Mouse (Mus musculus) adipocyte (in vitro differentiated cells): ENCODE results near the gene Tmem269.

Source experiments
- DNase-seq: peaks from one replicate; pipeline ENCODE4 v3.0.0-alpha.2; 2016; ENCODE audit warnings: low spot score

Tmem269 gene

DNA sequence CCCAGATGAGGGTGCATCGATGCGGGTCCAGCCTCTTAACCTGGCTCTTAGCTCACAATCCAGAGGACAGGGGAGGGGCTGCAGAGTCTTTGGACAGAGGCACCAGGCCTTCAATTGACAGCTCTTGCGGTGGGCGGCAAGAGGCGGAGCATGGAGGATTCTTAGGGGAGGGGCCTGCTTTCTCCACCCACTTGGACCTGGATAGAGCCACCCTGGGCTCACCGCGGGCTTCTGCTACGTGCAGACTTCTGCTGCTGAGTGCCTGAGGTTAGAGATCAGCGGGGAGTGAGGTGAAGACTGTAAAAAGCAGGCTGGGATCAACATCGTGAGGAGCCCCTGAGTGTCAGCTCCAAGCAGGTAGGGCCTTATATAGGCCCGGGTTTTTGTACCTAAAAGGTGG, at the start of gene Tmem269:
Gene Tmem269, minus strand, starts transcription at position 49 of the 400 bp plus-strand sequence.
- no peak for DNase-seq

DNA sequence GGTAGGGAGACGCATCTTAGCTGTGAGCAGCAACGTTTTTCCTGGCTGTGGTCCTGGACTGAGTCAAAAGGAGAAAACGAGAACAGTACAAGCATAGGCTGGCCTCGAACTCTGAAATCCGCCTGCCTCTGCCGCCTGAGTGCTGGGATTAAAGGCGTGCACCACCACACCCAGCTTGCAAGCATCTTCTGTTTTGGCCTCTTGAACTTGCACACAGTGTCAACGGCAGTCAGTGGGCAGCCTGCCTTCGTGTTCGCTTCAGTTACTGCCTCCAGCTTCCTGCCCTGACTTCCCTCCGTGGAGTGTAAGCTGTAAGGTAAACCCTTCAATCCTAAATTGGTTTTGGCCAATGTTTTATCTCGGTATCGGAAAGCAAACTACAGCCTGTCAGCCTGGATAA, 48.6 kb upstream of the Tmem269 start:
- DNase-seq: no peak

DNA sequence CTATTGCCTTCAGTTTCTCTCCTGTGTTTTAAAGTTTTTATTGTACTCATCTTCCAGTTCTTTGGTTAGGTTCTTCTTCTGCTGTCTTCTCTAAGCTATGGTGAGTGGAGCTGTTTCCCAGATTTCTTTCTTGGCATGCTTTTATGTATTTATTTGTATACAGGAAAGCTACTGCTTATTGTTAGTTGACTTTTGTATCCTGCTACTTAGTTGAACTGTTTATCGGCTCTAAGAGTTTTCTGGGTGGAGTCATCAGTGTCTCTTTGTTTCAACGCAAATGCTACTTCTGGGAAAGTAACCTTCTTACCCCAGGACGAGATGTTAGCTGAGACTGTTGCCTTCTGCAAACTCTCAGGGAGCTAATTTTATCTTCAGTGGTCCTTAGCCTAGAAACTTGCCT, 45.4 kb upstream of the Tmem269 start:
- DNase-seq: no peak

DNA sequence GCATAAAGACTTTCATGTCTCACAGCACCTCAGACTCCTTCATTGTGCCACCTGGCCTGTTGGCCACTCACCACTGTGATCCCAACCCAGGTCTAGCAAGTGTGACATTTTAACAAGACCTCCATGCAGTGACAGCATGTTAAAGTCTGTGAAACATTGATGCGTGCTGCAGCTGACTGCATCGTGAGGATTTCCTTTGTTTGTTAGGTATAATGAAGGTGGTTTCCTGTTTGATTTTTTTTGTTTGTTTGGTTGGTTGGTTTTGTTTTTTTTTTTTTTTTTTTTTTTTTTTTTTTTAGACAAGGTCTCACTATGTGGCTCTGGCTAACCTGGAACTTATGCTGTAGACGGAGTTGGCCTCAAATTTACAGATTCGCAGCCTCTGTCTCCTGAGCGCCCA, 44.5 kb upstream of the Tmem269 start:
- DNase-seq: no peak

DNA sequence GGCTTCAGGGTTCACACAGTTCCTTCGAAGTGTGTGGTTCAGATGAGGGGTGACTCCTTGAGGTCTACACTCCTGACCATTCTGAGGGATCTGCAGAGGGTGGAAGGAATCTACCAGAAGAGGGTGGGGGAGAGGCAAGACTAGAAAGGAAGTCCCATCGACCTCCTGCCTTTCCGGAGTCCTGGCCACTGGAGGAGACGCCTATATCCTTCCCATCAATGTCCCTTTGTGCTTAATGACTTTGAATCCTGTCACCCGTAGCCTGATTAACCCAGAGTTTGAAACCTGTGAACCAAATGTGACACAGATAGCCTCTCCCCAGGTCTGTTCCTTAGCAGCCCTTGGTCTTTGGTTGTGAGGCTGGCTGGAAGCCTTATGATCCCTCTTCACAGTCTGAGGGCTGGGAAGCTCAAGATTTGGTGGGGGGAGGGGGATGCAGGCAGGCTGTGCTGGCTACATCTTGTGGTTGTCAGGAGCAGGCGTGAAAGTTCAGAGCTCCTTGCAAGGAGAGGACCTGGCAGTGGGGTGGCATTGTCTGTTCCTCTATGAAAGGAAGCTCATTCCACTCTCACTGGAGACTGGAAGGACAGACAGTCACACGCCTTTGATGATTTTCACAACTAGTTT, 43.2 kb upstream of the Tmem269 start:
- DNase-seq: no peak

DNA sequence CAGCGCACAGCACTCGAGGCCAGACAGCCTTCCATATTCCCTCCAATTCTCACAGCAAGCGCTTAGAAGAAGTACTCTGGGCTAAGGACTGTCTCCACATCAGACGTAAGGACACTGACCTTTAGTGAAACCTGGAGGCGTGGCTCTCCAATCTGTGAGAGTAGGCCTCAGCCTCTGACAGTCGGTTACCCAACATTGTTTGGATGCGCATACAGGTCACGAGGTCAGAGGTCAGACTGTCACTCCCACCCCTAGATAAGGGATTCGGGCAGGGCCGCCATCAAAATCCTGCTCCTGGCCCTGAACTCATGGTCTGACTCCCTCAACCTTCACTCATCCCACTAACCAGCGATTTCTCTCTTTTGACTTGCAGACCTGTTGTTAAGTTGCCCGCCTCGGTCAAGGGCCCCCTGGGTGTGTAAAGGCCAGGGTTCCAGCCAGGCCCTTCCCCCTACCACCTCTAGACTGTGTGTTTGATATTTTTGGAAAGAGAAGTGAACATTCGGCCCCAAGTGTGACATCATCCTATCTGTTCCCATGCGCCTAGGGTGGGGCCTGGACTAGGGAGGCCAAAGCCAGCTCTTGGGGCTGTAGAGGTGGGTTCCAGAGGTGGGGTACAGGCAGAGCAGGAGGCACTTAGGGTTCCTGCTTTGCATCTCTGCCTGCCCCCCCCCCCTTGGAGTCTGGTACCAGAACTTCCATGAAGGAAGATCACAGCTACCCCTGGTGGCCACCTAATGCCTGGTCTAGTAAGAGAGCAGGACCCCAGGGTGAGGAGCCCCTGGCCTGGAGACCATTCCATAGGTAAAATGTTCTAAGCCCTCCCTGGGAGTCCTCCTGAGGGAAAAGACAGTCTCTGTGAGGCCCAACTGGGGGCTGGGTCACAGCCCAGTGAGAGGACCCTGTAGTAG, 41.6 kb upstream of the Tmem269 start:
- DNase-seq: no peak

DNA sequence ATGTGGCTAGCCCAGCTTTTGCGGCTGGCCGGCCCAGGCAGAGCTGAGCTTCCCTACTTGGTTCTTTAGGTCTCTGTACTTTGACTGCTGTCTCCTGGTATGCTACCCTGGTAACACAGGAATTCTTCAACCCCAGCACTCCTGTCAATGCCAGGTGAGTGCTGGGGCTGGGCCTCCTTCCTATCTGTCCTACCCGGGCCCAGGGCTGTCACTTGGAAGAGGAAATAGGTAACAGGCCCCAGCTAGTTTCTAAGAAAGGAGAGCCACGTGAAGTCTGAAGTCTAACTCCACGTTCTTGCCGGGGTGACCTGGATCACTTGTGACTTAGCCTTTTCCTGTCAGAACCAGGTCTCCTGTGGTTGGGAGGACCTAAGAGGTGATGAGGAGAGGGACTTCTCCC, 39.1 kb upstream of the Tmem269 start:
- no peak for DNase-seq

DNA sequence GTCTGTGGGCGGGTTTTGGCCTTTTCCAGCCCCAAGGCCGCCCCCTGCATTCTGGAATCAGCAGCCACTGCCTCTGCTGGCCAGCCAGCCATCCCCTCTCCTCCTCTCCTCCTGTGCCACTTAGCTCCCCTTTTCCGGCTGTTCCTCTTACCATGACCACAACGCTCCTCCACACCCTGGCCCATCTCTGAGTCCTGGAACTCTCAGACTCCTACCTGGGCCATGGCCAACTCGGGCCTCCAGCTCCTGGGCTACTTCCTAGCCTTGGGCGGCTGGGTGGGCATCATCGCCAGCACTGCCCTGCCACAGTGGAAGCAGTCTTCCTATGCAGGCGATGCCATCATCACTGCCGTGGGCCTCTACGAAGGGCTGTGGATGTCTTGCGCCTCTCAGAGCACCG, 37.3 kb upstream of the Tmem269 start, which contains the start of gene Cldn19:
Gene Cldn19, plus strand, starts transcription at position 64 of the 400 bp plus-strand sequence.
- no peak for DNase-seq

DNA sequence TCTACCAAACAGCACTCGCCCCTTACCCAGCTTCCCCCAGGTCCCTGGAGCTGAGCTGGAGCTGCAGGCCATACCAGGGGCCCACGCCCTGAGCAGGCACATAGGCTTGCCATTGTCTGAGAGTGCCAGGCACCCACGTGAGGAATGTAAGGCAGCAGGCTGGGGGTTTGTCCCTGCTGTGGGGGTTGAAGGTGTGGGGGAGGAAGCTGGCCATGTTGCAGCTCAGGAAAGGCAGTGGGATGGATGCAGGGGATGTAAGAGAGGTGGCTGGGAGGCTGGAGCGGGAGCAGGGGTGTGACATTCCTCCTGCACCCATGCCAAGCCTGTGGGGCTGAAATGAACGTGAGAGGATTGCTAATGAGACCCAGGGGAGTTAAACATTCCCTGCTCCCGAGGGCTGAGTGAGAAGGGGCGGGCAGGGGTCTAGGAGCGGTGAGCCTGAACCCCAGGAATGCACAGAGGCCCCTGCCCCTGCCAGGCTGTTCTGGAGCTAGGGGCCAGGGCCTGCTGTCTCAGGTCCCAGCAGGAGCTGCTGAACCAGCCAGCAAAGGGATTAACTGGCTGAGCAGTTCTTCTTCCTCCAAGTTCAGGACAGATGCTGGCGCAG, 36.1 kb upstream of the Tmem269 start:
- DNase-seq: no peak

DNA sequence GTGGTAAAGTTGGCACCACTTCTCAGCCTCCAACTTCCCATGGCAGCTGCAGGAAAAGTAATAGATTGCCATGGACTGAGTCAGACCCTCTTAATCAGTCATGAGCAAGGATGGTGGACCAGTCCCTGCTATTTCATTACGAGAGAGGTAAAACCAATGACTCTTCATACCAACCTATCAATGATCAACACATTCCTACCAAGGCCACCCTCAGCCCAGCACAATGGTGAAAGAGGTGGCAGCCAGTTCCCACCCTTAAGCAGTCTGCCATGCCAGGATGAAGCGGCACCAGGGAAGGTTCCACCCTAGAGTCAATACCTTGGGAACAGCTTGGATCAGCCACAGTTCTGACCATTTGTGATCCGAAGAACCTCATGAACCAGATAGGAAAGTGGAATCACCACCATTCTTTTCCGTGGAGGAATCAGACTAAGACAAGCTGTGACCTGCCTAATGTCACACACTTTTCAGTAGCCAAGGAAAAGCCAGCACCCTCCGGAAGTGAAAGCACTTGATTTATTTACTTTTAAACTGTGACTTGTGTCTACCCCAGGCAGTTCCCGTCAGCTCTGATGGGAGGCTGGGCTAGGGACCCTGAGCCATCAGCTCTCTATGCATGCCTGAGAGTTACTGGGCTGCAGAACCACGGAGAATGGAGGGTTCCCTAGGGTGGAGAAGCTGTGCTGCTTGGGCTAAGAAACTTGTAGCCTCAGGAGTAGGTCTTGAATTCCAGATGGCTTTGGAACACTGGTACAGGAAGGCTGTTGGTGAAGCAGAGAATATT, 34.2 kb upstream of the Tmem269 start:
- no peak for DNase-seq

DNA sequence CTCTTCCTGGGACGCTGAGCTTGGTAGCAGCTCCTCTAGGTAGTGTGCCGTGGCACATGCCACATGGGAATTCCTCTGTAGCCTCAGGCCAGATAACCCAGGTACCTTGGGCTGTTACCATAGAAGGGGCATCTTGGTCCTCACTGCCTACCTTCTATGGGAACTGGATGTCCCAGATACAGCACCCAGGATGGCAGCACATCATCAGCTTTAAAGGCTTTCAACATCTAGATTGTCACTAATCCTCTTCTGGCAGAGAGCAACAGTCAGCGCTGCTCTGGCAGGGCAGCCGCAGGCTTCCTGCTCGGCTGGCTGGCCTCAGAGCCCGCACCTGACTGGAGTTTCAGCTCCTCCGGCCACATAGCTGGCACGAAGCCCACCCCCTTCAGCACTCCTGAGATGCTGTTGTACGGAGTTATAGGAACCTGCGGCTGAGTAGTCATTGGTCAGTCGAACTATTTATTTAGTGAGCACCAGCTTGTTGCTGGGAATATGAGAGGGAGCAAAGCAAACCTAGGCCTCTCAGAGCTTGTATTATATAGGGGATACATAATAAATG, 30.5 kb upstream of the Tmem269 start:
- DNase-seq: no peak

DNA sequence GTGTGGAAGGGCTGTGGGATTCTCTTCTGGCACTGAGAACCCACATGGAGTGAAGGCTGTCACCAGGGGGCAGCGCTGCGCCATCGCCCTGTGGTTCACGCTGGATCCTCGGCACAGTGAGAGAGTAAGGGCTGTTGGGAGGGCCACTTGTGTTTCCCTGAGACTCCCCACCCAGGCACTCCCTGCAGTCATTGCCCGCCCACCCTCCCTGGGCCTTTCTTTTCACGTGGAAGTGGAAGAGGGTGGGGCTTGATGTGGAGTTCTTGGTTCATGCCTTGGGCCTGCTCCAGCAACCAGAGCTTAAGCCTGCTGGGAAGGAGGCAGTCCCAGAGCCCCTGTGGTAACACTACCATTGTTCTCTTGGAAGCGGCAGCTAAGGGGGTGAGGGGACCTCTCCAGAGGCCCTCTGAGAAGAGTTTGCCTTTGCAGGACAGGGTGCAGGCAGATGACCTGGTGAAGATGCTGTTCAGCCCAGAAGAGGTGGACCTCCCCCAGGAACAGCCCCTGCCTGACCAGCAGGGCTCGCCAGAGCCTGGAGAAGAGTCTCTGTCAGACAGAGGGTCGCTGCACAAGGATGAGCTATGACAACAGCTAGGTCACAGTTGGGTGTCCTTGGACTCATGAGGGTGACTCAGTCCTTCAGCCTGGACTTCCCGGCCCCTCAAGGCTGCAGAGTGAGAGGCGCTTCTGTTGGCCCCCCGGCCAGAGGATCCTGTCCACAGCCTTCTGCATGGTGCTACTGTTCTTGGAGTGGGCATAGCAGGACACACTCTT, 29.6 kb upstream of the Tmem269 start:
- DNase-seq: peak; percentile 53

DNA sequence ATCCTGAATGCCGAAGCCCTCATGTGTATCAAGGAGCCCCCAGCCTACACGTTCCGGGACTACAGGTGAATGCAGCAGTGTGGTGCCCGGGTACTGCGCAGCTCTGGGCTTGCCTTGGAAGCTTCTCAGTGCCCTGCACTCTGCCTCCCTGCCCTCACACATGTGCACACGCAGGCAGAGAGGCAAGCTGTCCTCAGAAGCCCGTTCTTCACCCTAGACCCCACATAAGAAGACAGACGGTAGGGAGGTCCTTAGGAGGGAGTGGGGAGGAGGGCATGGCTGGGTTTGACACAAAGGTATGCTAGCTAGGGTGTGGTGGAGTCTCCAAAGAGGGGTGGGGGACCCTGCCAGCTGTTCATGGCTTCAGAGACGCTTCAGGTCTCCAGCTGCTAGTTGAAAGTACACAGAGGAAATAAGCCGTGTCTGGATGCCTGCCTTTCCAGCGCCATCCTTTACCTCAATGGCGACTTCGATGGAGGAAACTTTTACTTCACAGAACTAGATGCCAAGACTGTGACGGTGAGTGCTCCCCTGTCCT, 28.7 kb upstream of the Tmem269 start:
- no peak for DNase-seq

DNA sequence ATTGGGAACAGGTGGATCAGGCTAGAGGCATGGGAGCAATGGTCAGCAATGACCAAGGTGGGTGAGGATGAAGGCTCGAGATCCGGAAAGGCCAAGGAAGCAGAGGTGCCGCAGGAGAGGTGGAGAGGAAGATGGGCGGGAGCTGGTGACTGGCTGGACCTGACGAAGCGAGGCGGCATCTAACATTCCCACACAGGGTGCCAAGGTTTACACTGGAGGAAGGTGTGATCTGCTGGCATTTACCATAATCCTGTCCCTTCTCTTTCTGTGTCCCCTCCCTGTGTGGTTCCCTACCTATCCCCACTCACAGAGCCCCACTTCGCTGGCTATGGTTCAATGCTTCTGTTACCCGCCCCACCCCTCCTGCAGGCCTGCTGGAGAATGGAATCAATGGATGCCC, 27.9 kb upstream of the Tmem269 start:
- no peak for DNase-seq

DNA sequence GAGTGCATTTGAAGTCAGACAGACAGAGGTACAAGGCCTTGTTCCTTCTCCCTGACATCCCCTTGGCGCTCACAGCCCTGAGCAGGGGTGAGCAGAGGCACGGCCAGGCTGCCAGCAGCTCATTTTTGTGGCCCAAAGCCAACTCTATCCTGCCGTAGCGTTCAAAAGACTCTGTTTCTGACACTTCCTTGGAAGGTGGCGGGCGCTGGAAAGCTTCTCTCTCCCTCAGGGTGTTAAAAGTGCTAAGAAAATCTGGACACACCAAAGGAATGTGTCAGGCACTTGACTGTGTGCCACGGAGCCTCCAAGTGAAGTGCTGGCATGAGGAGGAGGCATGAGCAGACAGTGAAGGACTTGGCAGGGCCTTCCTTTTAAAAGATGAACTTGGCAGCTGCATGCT, 27.5 kb upstream of the Tmem269 start:
- DNase-seq: peak; percentile 60

DNA sequence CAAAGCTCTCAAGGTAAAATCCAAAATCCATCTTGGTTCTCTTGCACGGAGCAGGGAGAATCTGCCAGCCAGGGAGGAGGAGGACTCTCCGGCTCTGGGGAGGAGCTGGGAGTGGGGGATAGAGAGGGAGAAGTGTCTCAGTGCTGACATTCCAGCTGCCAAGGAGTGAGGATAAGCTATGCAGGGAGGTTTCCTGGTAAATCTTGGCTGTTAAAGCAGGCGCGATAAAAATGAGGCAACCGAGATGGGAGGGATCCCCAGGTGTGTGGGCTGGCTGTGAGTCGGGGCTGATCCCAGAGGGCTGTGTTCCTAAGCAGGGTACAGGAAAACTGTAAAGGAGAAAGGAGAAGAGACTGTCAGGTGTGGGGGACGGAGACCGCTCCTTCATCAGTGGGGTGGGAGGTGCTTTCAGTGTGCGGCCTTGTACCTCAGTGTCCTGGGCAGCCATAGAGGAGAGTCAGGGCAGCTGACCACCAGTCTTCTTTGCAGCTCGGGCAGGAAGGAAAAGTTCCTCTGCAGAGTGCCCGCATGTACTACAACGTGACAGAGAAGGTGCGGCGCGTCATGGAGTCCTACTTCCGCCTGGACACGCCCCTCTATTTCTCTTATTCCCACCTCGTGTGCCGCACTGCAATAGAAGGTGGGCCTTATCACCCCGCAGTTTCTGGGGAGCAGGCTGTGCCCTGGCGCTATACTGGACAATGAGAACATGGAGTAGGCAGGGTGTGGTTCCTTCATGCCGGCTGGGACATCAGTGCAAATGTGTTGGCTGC, 26.6 kb upstream of the Tmem269 start:
- DNase-seq: no peak

DNA sequence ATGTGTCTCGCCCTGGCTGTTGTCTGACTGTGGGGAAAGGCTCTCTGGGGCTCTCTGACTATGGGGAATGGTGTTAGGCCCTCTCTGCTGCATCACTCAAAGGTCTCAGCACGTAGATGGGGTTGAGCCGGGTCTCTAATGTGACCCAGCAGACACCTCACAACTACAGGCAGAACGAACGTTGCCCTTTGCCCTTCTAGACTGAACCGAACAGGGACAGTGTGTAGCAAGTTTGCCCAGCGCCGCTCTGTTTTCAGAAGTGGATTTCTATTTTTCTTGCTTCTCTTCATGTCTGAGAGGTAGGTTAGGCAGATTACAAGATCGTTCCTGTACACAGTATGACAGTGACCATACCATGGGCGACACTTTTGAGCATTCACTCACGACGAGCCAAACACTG, 24.6 kb upstream of the Tmem269 start:
- no peak for DNase-seq

DNA sequence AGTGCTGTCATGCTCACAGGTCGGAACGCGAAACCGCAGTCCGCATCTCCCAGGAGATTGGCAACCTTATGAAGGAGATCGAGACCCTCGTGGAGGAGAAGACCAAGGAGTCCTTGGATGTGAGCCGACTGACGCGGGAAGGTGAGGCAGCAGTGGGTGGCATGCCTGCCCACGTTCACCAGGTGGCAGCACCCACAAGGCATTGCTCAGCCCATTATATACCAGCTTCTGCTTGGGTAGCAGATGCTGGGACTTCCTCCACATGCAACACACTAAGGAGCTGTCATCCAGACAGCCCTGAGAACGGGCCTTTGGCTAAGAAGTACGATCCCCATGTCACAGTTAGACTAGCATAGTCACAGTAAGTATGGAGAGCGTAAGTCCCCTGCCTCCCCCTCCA, 23.6 kb upstream of the Tmem269 start:
- no peak for DNase-seq

DNA sequence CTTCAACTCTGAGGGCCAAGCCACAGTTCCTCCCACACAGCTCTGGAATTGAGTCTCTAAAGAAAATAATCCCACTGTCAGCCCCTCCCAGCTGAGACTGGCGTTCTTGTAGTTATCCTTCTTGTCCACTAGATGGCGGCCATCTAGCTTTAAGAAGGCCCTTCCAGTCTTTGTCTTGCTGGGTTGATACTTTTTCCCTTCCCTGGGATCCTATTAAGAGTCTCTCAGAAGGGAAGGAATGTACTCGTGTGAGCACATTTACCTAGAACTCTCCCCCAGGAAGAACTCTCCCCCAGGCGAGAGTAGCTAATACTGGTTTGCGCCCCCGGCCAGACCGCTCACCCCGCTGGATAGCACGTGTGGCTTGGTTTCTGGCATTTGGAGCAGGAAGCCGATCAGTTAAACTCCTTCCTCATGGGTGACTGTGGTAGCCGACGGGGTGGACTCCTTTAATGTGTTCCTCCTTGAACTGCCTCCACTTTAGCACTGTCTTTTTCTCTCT, 21.2 kb upstream of the Tmem269 start:
- peak; percentile 72 for DNase-seq

DNA sequence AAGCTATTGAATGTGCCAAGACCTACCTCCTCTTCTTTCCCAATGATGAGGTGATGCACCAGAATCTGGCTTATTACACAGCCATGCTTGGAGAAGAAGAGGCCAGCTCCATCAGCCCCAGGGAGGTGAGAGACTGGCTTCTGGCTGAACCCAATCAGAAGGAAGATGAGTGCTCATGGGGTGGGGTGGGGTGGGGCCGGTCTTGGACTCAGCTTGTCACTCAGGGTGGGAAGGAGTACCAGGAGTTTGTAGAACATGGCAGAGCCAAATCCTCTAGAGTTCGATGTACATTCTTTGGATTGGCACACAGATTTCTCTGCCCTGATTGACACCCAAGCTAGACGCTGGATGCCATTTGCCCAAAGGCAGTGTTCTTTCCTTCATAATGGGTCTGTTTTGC, 20.6 kb upstream of the Tmem269 start:
- DNase-seq: no peak
